Mouse (Mus musculus) right cerebral cortex, postnatal 25 days (tissue): ENCODE results near the gene Cd247.

Experiments
- DNase-seq: peaks from one replicate; pipeline ENCODE4 v3.0.0; 2022

The Cd247 gene

DNA sequence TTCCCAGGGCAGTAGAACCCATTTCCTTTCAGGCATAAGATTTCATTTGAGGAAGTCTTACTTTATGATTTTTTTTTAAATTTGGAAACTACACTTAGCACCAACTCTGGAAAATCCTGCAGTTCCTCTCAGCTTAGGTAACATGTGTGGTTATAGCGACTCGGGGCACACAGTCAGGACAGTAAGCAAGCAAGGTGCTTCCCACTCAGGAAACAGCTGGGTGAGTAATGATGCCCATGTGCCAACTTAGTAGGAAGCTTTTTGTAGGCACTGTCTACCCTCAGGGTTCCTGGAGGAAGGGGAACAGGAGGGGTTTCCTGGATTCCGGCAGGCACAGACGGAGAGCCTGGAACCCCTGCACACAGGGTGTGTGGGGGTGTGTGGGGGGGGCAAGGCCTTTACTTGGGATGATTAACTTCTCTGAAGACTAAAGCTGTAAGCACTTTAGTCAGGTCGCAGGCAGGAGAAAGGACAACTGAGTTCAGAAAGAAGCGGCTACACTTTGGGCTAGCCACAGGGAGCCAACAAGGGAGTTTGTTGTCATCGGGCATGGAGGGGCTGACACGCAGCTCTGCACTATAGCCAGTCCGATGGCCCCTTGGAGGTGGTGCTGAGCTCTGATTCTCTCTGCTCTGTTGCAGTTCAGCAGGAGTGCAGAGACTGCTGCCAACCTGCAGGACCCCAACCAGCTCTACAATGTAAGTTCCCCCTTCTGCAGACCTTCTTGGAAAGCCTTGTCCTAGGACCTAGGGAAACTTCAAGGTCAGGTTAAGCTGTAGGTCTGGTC is 67.5 kb downstream of the Cd247 start:
- no peak for DNase-seq

DNA sequence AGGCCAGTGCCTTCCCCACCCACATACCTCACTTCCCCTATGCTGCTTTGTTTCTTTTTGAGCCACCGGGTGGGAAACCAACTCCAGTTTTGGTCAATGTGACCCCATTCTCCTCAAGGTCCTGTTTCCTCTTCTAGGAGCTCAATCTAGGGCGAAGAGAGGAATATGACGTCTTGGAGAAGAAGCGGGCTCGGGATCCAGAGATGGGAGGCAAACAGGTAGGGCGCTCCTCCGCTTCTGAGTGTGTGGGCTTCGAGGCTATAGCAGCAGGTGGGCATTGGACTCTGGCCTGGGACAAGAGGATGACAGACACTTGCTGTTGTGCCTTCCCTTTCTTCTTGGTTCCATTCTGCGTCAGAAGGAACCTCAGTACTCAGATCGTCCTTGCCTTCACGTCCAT is 68.8 kb downstream of the Cd247 start:
- DNase-seq = no peak

DNA sequence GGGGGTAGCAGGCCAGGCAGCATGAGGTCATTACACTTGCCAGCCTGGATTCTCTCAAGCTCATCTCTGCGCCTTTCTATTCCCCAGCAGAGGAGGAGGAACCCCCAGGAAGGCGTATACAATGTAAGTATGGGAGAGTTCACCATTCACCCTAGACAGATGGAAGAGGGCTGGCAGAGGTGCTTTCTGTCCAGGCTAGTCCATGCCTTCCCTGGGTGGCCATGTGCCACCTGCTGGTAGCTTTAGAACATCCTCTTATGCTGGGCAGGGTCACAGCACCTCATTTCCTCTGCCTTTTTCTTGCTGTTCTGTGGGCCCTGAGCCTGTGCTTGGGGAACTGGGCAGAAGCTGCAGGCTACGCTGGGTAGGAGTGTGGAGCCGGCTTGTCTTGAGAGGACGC is 69.9 kb downstream of the Cd247 start:
- DNase-seq = no peak

DNA sequence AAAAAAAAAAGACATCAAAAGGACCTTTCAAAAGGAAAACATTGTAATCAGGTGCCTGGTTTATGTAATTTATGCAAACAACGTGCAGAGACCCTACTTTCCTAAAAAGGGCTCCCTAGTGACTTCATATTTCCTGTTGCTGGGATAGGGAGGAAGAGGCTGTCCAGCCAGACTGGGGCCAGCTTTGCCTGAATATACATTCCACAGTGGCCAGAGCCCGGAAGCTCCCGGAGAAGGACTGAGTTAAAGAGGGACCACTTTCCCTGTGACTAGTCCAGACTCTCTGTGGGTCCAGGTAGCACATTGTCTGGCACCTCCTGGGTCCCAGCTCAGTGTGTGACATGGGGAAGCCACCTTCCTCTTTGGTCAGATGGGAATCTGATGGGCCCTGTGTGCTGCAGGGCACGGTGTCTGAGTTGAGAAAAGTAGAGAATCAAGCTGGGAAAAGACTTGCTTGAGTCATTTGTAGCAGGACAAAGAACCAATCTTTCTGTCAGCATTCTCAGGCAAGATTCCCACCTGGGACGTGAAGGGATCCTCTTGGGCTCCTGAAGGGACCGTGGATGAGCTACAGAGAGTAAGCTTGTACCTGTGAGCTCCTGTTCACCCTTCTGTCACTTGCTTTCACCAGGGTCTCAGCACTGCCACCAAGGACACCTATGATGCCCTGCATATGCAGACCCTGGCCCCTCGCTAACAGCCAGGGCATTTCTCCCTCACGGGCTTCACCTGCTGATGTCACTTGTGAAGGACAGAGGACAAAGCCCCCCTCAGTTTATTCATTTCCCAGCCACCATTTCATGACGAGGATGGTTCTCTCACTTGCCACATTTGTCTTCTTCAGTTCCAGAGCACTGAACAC is 72.1 kb downstream of the Cd247 start:
- no peak for DNase-seq

DNA sequence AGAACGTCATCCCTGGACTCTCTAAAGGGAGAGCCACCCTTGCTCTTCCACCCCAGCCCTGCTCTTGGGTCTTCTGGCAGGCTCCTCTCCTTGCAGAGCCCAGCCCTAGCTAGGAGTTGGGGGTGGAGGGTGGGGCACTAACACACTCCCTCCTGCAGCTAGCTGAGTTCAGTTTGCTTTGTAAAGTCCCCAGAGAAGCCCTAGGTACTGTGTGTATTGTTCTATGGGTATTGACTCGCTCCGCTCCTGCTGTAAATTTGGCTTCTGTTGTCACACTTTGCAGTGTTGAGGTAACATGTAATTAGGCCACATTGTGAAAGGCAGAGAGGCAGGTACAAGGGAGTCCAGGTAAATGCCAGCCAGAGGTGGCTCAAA is 72.7 kb downstream of the Cd247 start:
- no peak for DNase-seq

DNA sequence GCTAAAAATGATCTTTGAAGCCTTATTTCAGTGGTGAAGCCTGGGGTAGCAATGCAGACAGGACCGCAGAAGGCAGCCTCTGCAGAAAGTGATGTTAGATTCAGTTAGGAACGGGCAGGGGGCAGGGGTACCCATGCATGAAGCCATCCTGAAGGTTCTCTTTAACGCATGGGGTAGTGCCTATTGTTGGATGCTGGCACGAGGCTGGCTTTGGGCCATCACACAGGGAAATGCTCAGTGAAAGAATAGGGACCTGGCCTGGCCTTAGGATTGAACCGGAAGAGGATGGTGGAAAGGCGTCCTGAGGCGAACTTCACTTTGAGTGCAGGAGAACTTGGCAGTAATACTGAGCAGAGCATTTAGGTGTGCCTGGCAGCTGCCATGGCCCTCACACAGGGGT is 73.6 kb downstream of the Cd247 start:
- DNase-seq = no peak

DNA sequence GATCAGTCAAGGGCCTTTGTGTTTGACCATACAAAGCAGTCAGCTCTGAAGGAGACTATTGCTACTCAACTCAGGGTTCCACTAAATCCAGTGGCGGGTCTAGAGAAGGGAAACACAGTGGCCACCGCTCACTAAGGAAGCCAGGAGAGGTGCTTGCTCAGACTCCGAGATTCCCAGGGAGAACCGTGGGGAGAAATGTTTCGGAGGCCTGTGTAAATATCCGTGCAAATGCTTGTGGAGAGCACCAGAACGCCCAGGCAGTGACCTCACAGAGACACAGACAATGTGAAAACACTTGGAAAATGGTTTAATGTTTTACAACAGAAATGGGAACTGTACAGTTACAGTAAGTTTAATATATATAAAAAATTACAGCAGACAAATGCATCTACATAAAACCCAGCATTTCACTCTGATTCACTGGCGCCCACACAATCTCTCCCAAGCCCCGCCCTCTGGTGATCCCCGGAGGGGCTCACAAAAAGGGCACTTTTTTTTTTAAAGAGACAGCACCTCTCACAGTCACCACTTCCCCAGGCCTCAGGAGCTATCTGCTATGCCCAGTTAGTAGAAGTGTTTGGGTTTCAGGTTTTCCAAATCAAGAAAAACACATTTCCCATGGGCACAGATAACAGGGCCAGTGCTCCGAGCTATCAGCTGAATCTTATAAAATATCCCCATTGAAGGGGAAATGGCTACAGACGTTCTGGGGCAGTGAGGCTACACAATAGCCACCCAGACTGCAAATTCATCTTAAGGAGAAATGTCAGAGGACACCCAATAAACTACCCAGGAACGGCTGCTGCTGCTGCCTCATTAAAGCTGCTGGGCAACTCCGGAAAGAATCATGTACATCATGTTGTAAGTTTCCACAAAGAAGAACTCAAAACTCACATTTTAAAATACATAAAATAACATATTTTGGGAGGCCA is 76.6 kb downstream of the Cd247 start:
- no peak for DNase-seq

DNA sequence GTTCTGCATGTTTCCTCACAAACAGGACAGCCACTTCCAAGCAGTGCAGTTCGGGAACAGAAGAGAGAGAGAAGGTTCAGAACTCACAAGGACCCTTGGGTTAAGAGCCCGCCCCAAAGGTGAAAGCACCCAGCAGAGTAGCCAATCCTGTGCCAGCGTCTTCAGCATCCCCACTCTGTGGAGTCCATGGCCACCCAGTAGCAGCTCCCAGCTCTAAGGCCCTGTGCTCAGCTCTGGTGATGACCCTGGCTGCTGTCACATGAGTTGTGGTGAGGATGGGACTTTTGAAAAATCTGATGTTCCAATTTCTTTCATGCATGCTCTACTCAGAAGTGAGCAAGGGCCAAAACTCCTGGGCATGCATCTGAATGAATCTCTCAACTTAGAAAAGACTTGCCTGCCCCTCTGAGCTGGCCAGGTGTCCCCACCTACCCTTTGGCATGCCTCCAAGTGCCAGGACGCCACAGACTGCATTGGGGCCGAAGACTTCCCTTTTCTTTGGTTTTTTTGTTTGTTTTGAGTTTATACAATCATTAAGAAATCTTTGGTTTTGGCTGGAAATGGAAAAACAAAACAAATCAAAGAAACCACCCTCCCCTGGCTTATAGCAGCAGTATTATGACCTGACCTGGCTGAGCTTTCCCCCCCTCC is 78.3 kb downstream of the Cd247 start:
- DNase-seq = no peak

DNA sequence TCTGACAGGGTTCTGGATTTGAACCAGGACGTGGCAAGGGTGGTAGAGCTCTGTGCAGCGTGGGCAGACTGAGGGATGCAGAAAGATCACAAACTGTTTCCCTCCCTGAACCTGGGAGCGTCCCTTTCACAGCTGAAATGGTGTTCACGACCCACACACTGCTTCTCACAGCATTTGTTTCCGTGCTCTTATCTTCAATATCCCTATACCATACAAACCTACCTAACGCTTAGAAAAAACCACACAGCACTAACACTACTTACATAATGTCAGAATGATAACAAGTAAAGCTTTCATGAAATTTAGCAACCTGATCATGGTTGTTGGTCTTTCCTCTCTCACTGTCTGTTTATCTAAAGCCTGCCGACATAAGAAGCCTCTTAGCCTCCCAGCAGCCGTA is 80.2 kb downstream of the Cd247 start:
- DNase-seq = no peak

DNA sequence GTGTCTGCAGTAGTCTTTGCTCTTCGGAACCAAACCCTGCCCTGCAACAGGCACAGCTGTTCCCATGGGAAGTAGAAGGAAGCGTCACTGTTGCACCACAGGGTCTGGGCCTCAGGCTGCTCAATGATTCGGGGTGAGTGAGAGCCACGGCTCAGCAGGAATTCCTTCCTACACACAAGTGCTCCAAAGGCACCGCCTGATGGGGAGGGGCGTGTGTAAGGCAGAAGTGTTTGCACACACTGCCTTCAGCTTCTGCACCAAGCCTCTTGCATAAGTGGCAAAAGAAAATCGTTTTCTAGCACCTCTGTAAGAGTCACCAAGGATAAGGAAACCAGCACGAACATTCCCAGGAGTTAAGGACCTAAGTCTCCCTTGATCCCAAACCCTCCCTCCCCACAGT is 86.2 kb downstream of the Cd247 start:
- DNase-seq = no peak

DNA sequence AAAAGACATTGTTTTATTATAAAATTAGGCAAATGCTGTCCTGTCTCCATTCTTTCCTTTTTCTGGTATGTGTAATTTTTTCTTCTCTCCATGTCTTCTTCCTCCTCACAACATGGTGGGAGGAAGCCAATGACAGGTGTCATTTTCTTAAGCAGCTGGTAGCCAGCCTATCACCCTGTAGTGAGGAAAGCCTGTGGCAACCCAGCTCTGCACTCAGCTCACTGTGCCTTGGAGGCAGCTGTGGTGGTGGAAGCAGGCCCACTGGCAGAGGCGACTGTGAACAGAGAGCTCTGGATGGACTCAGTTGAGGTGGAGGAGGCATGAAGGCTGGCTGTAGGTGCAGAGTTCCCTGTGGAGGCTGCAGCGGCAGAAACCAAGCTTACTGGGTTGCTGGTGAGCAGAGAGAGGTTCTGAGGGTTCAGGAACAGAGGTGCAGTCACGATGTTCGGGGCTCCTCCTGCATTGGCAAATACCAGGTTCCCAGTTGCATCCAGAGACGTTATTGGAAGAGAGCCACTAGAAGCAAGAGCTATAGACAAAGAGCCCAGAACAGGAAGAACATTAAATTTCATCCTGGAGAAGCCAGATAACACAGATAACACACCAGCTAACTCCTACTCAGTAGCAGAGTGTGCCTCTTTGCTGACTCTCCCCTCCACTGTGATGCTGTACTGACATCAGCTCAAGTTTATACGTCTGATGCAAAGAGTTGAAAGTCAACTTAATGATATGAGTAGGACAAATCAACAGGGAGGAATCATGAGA is 87.2 kb downstream of the Cd247 start:
- DNase-seq = no peak

DNA sequence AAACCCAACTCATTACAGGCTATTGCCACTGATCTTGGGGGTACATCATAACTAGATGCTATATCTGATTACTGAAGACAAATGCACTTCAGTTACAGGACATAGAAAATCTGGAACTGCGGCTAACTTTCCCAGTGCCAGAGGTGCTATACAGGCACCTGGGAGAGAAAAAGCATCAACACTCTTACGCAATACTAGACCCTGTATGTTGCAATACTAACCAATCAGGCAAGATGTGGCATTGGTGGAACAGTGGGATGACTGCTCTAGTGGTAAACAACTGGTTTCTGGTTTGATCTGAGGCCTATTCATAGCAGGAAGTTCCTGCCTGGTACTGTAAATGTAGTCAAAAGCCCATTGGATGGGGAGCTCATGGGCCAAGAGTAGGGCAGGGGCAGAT is 90.3 kb downstream of the Cd247 start:
- no peak for DNase-seq

DNA sequence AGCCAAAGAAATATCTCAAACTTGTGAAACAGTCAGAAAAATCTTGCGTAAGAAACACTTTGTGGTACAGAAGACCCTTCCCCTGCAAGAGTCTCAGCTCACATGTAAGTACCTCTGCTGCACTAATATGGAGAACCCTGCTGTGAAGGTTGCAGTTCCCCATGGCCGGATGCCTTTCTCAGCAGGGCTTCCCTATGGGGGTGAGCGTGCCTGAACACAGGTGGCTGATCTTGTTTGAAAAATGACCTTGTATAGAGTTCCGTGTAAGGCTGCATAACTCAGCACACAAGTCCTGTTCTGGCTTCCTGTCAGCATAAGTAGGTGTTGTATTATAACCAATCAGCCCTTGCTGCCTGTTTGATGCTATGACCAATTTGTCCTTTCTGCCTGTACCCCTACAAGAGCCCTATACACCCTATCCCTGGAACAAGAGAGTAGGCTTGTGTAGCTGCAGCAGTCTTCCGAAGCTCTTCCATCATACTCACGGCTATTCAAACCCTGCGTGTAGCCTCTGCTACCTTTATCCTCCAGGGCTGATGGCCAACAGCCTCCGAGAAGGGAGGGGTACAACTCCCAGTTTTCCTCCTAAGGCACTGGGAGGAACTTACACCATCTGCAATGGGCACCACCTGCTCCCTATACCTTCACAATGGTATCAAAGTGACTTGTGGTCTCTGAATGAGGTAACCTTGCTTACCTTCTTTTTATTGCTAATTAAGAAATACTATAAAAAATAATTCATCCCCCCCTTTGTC is 93.8 kb downstream of the Cd247 start:
- no peak for DNase-seq

DNA sequence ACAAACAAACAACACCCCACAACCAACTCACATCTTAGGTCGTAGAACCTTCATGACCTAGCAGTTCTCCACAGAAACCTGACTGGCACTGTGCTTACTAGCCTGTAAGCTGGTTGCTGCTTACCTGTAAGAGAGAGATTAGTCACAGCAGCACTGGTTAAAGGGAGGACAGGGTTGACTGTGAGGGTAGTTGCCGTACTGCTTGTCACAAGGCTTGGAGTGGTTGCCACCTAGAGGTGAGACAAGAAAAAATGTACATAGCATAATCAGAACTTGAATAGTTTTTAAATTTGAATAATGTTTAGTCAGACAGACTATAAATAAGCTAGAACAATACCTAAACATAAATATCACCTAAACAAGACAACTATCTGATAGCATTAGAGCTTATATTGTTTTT is 103.2 kb downstream of the Cd247 start:
- no peak for DNase-seq

DNA sequence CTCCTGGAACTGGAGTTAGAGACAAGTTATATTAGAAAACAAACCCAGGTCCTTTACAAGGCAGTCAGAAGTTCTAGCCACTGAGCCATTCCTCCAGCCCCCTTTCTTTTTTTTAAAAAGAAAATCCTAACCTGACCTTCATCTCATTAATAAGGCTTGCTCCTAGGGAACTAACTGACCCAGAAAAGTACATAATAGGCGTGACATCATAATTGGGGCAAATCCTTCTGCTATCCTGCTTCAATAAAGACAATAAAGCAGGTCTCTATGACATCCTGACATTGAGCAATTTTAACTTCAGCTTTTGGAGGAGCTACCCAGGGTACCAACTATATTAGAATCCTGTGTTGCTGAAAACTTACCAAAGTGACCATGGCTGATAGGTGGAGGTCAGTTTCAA is 115.1 kb downstream of the Cd247 start:
- DNase-seq = no peak

DNA sequence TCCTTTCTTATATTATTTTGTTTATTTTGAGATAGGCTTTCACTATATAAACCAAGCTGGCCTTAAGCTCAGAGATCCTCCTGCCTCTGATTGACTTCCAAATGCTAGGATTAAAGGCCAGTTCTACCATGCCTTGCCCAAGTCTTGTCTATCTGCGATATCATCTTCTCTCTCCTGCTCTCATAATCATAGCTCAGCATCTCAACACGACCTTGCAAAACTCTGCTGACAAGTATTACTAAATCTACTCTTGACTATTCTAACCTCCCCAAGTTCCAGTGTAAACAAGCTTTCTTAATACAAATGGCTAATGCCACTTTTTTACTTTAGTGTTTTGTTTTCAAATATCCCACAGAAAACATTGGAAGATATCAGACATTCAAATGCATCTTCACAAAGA is 119.7 kb downstream of the Cd247 start:
- DNase-seq = no peak

DNA sequence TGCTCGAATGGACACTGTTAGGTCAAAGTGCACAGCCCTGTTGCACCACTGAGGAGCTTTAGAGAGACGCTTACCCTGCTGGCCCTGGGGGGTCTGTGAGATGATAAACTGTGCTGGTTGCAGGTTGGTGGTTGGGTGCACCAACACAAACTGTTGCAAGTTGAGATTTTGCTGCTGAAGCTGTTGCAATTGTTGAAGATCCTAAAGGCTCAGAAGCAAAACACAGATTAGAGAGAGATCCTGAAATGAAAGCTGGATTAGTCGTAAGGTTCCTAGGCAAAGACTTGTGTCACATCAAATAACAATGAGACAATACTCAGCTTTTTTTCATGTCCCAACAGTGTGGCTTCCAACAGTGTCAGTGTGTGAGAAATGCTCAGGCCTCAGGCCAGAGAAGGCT is 120.3 kb downstream of the Cd247 start:
- DNase-seq = no peak

DNA sequence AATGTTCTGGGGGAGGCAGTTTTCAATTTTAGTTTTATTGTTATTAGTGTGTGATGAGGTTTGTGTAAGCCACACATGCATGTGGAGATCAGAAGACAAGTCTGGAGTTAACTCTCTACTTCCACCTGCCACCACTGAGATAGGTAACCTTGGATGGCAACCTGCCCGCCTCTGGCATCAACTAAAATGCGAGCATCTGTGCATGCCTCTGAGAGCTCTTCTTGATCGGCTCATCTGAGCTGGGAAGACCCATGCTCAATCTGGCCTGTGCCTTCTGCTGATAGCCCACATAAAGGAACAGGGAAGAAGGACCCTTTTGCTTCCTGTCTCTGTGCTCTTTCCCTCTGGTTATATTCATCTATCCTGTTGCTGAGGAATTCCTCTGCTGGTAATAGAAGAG is 121.0 kb downstream of the Cd247 start:
- DNase-seq = no peak

DNA sequence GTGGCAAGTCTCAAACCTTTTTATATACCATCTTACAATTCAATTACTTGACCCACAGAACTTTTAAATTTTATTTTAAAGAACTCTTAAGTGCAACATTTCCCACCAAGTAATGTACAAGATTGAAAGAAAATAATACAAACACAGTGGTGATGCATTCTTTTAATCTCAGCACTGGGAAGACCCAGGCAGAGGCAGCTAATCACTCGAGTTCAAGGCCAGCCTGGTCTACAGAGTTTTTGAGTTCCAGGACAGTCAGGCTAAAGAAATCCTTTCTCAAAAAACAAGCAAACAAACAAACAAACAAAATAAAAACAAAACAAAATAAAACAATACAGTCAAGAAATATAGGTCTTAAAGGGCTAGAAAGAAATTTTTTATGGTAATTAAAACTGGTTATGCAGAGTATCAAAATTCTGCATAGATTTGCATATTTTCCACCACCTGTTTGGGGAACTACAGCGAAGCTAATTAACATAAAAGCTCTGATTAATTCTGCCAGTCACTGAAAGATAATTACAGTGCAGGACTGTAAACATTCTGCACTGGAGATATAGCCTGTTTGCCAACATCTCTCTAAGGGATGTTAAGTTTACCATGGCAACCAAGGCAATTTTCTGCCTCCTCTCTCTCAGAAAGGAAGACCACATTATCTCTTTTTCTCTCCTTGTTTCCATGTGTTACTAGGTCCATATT is 125.4 kb downstream of the Cd247 start:
- DNase-seq = no peak

DNA sequence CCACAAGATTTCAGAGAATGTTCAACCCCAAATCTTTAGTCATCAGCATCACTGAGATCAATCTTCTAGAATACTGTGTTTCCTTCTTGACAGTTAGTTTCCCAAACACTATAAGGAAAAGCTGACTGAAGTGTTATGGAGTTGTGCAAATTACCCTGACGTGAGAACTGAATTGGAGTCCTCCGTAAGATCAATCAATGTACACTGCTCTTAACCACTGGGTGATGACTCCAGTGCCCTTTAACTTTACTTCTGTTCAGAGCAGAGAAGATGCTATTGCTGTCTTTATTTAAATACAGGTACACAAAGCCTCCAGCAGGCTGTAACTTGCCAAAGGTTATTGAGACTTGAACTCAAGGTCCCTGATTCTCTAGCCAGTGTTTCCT is 125.9 kb downstream of the Cd247 start:
- no peak for DNase-seq

DNA sequence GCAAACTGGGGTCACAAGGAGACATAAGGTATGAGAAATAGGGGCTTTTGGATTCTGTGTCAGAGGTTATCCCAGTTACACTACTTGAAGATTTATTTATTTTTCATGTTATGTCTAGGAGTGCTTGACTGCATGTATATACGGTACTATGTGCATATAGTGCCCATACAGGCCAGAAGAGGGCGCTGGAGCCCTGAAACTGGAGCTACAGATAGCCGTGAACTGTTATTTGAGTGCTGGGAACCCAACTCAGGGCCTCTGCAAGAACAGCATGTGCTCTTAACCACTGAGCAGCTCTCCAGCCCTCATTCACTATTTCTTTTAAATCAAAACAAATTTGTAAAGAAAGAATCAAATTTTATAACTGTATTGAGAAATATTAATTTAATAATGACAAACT is 132.5 kb downstream of the Cd247 start:
- no peak for DNase-seq
